Mouse (Mus musculus) liver, embryonic 13.5 days (tissue): ENCODE results near the gene Atxn1. TPM values are rescaled to one million over a fixed set of nuclear protein-coding genes. Genes with fewer than 3 reads are reported as not detected.
A peak's percentile ranks its signal among the peaks of the same experiment; 100 is the strongest.

Source experiments
- ATAC-seq: fragments of 200-750 bp; cut with Nextera tagmentation; 2 replicates; pipeline ENCODE4 v1.8.0; 2017; ENCODE audit warnings: low read depth, mild to moderate bottlenecking, moderate number of reproducible peaks, moderate library complexity
- DNase-seq: peaks from one replicate; pipeline ENCODE4 v3.0.0; 2022
- H3K27ac ChIP-seq: fragments of 300-500 bp; sonication (generic); 2 replicates; pipeline ENCODE4 v1.5.1; 2015; ENCODE audit warnings: moderate library complexity, mild to moderate bottlenecking, inconsistent platforms
- H3K27me3 ChIP-seq: fragments of 300-500 bp; sonication (generic); 2 replicates; pipeline ENCODE4 v1.6.1; 2015; ENCODE audit warnings: mild to moderate bottlenecking, inconsistent platforms
- H3K36me3 ChIP-seq: fragments of 300-500 bp; sonication (generic); 2 replicates; pipeline ENCODE4 v1.6.1; 2015; ENCODE audit warnings: mild to moderate bottlenecking, inconsistent platforms
- H3K4me1 ChIP-seq: fragments of 300-500 bp; sonication (generic); replicated peaks from 2 replicates; pipeline ENCODE4 v1.6.1; 2015; ENCODE audit warnings: inconsistent platforms
- H3K4me2 ChIP-seq: fragments of 300-500 bp; sonication (generic); 2 replicates; pipeline ENCODE4 v1.6.1; 2015; ENCODE audit warnings: inconsistent platforms, mild to moderate bottlenecking, moderate library complexity
- H3K4me3 ChIP-seq: fragments of 300-500 bp; sonication (generic); replicated peaks from 2 replicates; pipeline ENCODE4 v1.5.1; 2015; ENCODE audit warnings: mild to moderate bottlenecking, inconsistent platforms
- H3K9ac ChIP-seq: fragments of 300-500 bp; sonication (generic); 2 replicates; pipeline ENCODE4 v1.6.1; 2015; ENCODE audit warnings: mild to moderate bottlenecking, inconsistent platforms
- H3K9me3 ChIP-seq: fragments of 300-500 bp; sonication (generic); replicated peaks from 2 replicates; pipeline ENCODE4 v1.6.1; 2016; ENCODE audit warnings: inconsistent platforms
- WGBS: fragments of 180-500 bp; shearing (Covaris S2); methylation state at CpG from one replicate; pipeline ENCODE4 v1.1.7; 2015; ENCODE audit not compliant: insufficient replicate concordance; 5-methylcytosine and 5-hydroxymethylcytosine counted together
- polyA plus RNA-seq: library from polyadenylated mRNA; unstranded; fragments of >200 nt; fragmentation: Nextera tagmentation; extraction: Ambion mirVana; gene quantifications from 2 replicates; pipeline ENCODE4 v1.2.1, GENCODE M21; 2015

Gene Atxn1
- polyA plus RNA-seq, 1 experiment from 2014 or later = 1.5 TPM

- Histone ChIP-seq H3K4me2 (no peak overlapping the region), H3K9me3 (0 out of 2 replicates have a peak, but pooled peaks cover 3% of the 10 kb centered on the region), H3K27ac (no peak overlapping the region), H3K4me3 (no peak overlapping the region), H3K27me3 (no peaks in the 10 kb centered on the region), H3K9ac (no peak overlapping the region), H3K36me3 (no peaks in the 10 kb centered on the region), H3K4me1 (no peaks in the 10 kb centered on the region)
- ATAC-seq (no peak), DNase-seq (no peak)
- WGBS = 74% methylated on average over 5 of the region's 5 CpGs
Observed at GRCm38 (mm10) chr13:45583061-45583460, 381.7 kb downstream of the Atxn1 start.

- 0 out of 2 replicates have a peak, but pooled peaks cover 3% of the 10 kb centered on the region for H3K9me3 ChIP-seq
- no peak overlapping the region for H3K4me3 ChIP-seq
- ATAC-seq (no peak), DNase-seq (no peak)
- WGBS = 87% methylated on average over 12 of the region's 12 CpGs
- H3K27me3 ChIP-seq = no peaks in the 10 kb centered on the region
- H3K4me1 ChIP-seq = no peaks in the 10 kb centered on the region
- H3K36me3 ChIP-seq = no peaks in the 10 kb centered on the region
- no peak overlapping the region for H3K9ac ChIP-seq
- H3K27ac ChIP-seq = no peak overlapping the region
- no peak overlapping the region for H3K4me2 ChIP-seq
Observed at GRCm38 (mm10) chr13:45582294-45582693, 382.5 kb downstream of the Atxn1 start.

GRCm38 (mm10) chr13:45579751-45580150 is 385.1 kb downstream of the Atxn1 start:
- H3K4me1 ChIP-seq = no peaks in the 10 kb centered on the region
- H3K9ac ChIP-seq = no peak overlapping the region
- no peaks in the 10 kb centered on the region for H3K36me3 ChIP-seq
- no peaks in the 10 kb centered on the region for H3K27me3 ChIP-seq
- no peak for DNase-seq
- no peak overlapping the region for H3K27ac ChIP-seq
- no peak overlapping the region for H3K4me3 ChIP-seq
- no peak for ATAC-seq
- H3K4me2 ChIP-seq = no peak overlapping the region
- H3K9me3 ChIP-seq = 0 out of 2 replicates have a peak, but pooled peaks cover 3% of the 10 kb centered on the region
- whole genome bisulfite sequencing = 76% methylated on average over 3 of the region's 3 CpGs

GRCm38 (mm10) chr13:45577784-45578183 is 387.0 kb downstream of the Atxn1 start:
- no peak overlapping the region for H3K27ac ChIP-seq
- no peak overlapping the region for H3K4me2 ChIP-seq
- 49% methylated on average over 2 of the region's 2 CpGs for WGBS
- ATAC-seq (no peak), DNase-seq (no peak)
- H3K4me3 ChIP-seq = no peak overlapping the region
- H3K36me3 ChIP-seq = no peaks in the 10 kb centered on the region
- H3K27me3 ChIP-seq = no peaks in the 10 kb centered on the region
- H3K4me1 ChIP-seq = no peaks in the 10 kb centered on the region
- H3K9ac ChIP-seq = no peak overlapping the region
- no peaks in the 10 kb centered on the region for H3K9me3 ChIP-seq

- 63% methylated on average over 5 of the region's 5 CpGs for WGBS
Observed at GRCm38 (mm10) chr13:45577366-45577765, 387.4 kb downstream of the Atxn1 start.

GRCm38 (mm10) chr13:45576185-45576584 is 388.6 kb downstream of the Atxn1 start:
- Histone ChIP-seq H3K4me2 (no peak overlapping the region), H3K9me3 (no peaks in the 10 kb centered on the region), H3K4me1 (peaks cover 13% of the 10 kb centered on the region), H3K36me3 (no peaks in the 10 kb centered on the region), H3K27ac (no peak overlapping the region), H3K27me3 (no peaks in the 10 kb centered on the region), H3K9ac (no peak overlapping the region), H3K4me3 (no peak overlapping the region)
- DNase-seq (no peak), ATAC-seq (no peak)
- 71% methylated on average over 4 of the region's 4 CpGs for WGBS

More at GRCm38 (mm10) chr13:45577366-45577765, 387.4 kb downstream of the Atxn1 start:
- H3K36me3 ChIP-seq = no peaks in the 10 kb centered on the region
- H3K9me3 ChIP-seq = no peaks in the 10 kb centered on the region
- no peak overlapping the region for H3K4me2 ChIP-seq
- DNase-seq = no peak
- peaks cover 4% of the 10 kb centered on the region; the same call in 1 of the 2 replicates for H3K4me1 ChIP-seq
- H3K4me3 ChIP-seq = no peak overlapping the region
- H3K27me3 ChIP-seq = no peaks in the 10 kb centered on the region
- no peak overlapping the region for H3K9ac ChIP-seq
- no peak overlapping the region for H3K27ac ChIP-seq
- no peak for ATAC-seq

- H3K4me3 ChIP-seq = no peak overlapping the region
- H3K27ac ChIP-seq = no peak overlapping the region
- ATAC-seq = no peak
- WGBS = 22% methylated on average over 4 of the region's 4 CpGs
- no peaks in the 10 kb centered on the region for H3K36me3 ChIP-seq
- peak; percentile 50 for DNase-seq
- H3K4me1 ChIP-seq = peaks cover 13% of the 10 kb centered on the region
- no peaks in the 10 kb centered on the region for H3K27me3 ChIP-seq
- H3K9ac ChIP-seq = no peak overlapping the region
- H3K4me2 ChIP-seq = no peak overlapping the region
- no peaks in the 10 kb centered on the region for H3K9me3 ChIP-seq
Observed at GRCm38 (mm10) chr13:45572768-45573167, 392.0 kb downstream of the Atxn1 start.

GRCm38 (mm10) chr13:45571795-45572262 is 393.0 kb downstream of the Atxn1 start:
- DNase-seq (peak; percentile 75), ATAC-seq (peak; percentile 75)
- H3K4me1 ChIP-seq = peaks cover 13% of the 10 kb centered on the region
- peaks cover 4% of the 10 kb centered on the region; the same call in 1 of the 2 replicates for H3K36me3 ChIP-seq
- peak overlapping the region; percentile 47 for H3K4me2 ChIP-seq
- H3K27me3 ChIP-seq = no peaks in the 10 kb centered on the region
- no peak overlapping the region for H3K4me3 ChIP-seq
- H3K27ac ChIP-seq = no peak overlapping the region
- WGBS = 5% methylated on average over 6 of the region's 6 CpGs
- peak overlapping the region; percentile 22; the same call in 1 of the 2 replicates for H3K9ac ChIP-seq
- H3K9me3 ChIP-seq = no peaks in the 10 kb centered on the region

- no peak overlapping the region for H3K4me2 ChIP-seq
- H3K36me3 ChIP-seq = peaks cover 10% of the 10 kb centered on the region
- H3K4me3 ChIP-seq = no peak overlapping the region
- DNase-seq (no peak), ATAC-seq (no peak)
- peaks cover 13% of the 10 kb centered on the region for H3K4me1 ChIP-seq
- 72% methylated on average over 7 of the region's 7 CpGs for WGBS
- H3K27me3 ChIP-seq = no peaks in the 10 kb centered on the region
- no peaks in the 10 kb centered on the region for H3K9me3 ChIP-seq
- no peak overlapping the region for H3K27ac ChIP-seq
- H3K9ac ChIP-seq = no peak overlapping the region
Observed at GRCm38 (mm10) chr13:45569932-45570331, 394.9 kb downstream of the Atxn1 start.

- DNase-seq = no peak
Observed at GRCm38 (mm10) chr13:45564946-45565345, 399.9 kb downstream of the Atxn1 start.

GRCm38 (mm10) chr13:45562011-45562410 is 402.8 kb downstream of the Atxn1 start:
- H3K4me1 ChIP-seq = peaks cover 37% of the 10 kb centered on the region
- H3K27ac ChIP-seq = no peak overlapping the region
- H3K36me3 ChIP-seq = peaks cover 7% of the 10 kb centered on the region
- H3K27me3 ChIP-seq = no peaks in the 10 kb centered on the region
- WGBS = 85% methylated on average over 9 of the region's 9 CpGs
- ATAC-seq (no peak), DNase-seq (no peak)
- no peaks in the 10 kb centered on the region for H3K9me3 ChIP-seq
- no peak overlapping the region for H3K4me2 ChIP-seq
- H3K4me3 ChIP-seq = no peak overlapping the region
- no peak overlapping the region for H3K9ac ChIP-seq

More at GRCm38 (mm10) chr13:45564946-45565345, 399.9 kb downstream of the Atxn1 start:
- H3K27me3 ChIP-seq = no peaks in the 10 kb centered on the region
- no peak overlapping the region for H3K27ac ChIP-seq
- peaks cover 10% of the 10 kb centered on the region for H3K36me3 ChIP-seq
- ATAC-seq = no peak
- no peaks in the 10 kb centered on the region for H3K9me3 ChIP-seq
- H3K4me3 ChIP-seq = no peak overlapping the region
- H3K4me2 ChIP-seq = no peak overlapping the region
- peaks cover 9% of the 10 kb centered on the region for H3K4me1 ChIP-seq
- no peak overlapping the region for H3K9ac ChIP-seq
- 73% methylated on average over 4 of the region's 4 CpGs for WGBS

GRCm38 (mm10) chr13:45560543-45560942 is 404.3 kb downstream of the Atxn1 start:
- no peak for ATAC-seq
- no peak for DNase-seq
- no peaks in the 10 kb centered on the region for H3K36me3 ChIP-seq
- H3K27me3 ChIP-seq = no peaks in the 10 kb centered on the region
- H3K9ac ChIP-seq = no peak overlapping the region
- H3K27ac ChIP-seq = no peak overlapping the region
- no peaks in the 10 kb centered on the region for H3K9me3 ChIP-seq
- no peak overlapping the region for H3K4me3 ChIP-seq
- no peak overlapping the region for H3K4me2 ChIP-seq
- WGBS = 66% methylated on average over 7 of the region's 7 CpGs
- peaks cover 37% of the 10 kb centered on the region for H3K4me1 ChIP-seq
